Mouse (Mus musculus) mesoderm, embryonic 11.5 days (tissue): Measurements from ENCODE around the gene Zfp101.

ENCODE experiments used
- DNase-seq: peaks from one replicate; pipeline ENCODE4 v3.0.0-alpha.2; 2012; ENCODE audit warnings: low read depth, low spot score

The Zfp101 gene

DNA sequence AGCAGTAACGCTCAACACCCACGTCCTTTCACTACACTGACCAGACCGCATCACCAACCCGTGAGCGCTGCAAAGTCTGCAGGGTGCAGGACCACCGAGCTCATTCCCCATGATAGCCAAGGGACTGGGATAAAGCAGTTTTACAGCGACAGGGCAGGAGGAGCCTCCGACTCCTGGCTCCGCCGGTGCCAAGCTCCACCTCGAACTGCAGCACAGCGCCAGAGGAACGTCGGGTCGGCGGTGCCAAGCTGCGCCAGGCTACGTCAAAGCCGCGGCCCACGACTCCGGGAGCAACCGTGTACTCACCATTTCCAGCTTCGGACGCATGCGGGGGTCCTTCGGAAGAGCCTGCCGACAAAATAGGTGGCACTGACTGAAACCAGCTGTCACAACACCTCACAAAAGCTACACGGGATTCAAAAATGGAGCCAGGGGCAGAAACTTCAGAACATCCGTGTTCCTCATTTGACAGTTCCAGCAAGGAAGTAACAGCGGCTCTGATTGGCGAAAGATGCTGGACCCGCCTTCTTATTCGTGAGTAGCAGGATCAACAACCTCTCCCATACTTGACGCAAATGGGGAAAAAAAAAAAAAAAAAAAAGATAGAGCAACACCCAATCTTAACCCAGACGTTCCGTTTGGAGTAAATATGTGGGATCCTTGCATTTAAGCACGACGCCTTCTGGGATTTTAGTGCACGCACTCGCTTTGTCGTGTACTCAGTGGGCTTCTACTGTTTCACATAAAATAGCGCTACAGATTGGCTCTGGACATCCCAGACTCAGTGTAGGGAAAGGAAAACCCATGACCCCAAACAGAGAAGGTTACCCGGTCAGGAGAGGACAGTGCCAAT is at the start of gene Zfp101:
TSS of gene Zfp101 (minus strand) at position 460 of the 853 bp plus-strand sequence.
- peak; percentile 94 for DNase-seq

DNA sequence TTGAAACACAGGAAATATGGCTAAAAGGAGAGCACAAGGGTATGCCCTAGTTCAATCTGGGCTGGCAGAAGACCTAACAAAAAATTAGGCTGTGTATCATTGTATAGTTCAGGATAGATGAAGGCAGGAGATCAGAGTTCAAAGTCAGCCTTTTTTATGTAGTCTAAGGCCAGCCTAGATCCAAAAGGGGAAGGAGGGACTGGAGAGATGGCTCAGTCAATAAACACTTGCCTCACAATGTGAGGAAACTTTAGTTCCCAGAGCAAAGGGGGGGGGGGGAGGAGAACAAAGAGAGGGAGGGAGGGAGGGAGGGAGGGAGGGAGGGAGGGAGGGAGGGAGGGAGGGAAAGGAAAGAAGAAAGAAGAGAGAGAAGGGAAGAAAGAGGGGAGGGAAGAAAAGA is 46.7 kb upstream of the Zfp101 start:
- no peak for DNase-seq

DNA sequence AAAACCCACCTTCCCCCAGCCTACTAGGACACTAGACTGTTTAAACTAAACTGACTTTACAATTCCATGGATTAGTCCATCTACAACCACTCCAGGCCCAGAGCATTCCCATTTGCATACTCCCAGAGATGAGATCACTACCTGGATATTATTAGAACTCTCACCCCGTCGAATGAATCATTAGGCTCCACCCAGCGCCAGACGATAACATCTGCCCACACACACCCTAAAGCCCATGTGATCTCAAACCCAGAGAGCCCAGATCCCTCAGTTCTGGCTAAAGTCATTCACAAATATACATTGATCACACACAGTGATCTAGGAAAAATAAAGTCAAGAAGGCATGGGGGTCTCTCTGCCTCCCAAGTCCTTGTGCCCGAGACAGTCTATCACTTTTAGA is 45.5 kb upstream of the Zfp101 start:
- no peak for DNase-seq

DNA sequence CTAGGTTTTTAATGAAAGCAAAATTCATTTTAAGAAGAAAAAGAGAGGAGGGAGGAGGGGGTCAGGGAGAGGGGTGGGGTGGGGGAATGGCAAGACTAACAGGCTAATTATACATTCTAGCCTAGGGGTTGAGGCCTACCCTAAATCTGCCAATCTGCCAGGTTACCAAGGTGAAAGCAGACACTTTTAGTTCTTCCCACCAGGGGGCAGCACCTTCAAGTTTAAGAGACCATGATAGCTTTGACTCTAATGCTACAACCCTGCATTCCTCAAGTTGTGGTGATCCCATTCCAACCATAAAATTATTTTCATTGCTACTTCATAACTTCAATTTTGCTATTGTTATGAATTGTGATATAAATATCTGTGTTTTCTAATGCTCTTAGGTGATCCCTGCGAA is 44.7 kb upstream of the Zfp101 start:
- DNase-seq: peak; percentile 82

DNA sequence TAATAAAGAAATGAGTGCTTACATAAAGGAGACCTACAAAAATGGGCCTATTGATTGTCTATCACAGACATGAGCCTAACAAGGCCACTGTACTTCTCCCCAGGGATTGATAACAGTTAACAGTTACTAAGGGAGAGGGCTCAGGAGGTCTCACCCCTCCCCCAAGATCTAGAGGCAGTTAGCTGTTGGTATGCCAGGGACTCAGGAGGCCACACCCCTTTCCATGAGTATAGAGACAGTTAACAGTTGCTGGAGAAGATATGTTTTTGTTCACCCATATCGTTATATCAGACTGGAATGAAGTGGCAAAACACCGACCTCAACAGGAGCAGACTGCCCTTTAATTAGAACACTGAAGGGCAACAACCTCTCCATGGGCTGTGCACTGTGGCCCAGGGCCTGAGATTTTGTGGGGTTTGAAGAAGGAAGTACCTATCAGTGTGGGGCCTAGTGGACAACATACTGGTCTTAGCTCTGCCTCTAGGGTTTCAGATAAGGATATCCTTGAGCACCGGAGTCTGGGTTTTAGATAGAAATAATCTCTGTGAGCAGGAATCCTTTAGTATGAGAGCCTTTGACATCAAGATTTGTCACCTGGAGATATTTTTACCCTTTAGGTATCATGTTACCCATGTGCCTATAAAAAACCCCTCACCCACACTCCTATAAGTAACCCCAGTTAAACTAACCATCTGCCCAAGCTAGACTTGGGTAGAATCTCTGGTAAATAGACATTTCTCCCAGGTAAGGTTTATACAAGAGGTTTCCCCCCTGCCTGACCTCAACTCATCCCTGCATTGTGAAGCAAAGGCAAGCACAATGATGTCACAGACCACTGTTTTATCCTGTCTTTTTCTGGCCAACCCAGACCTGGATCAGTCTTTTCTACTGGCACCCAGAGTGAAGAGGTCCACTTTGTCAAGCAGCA is 37.8 kb upstream of the Zfp101 start, which contains the start of gene Actl9:
TSS of gene Actl9 (plus strand) at position 878 of the 928 bp plus-strand sequence.
- DNase-seq: no peak

DNA sequence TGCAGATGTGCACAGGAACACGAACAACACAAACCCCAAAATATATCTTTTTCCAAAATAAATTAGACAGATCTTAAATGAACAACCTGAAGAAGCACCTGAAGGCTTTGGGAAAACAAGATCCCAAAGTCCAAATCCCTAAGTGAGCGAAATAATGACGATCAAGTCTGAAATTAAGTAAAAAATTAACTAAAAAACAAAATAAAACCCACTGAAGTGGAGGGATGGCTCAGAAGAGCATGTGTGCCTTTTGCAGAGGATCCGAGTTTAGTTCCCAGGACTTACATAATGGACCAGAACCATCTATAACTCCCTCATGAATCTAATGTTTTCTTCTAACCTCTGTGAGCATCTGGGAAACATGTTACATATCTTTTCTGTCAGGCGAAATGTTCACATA is 2.2 kb downstream of the Zfp101 start:
- no peak for DNase-seq

DNA sequence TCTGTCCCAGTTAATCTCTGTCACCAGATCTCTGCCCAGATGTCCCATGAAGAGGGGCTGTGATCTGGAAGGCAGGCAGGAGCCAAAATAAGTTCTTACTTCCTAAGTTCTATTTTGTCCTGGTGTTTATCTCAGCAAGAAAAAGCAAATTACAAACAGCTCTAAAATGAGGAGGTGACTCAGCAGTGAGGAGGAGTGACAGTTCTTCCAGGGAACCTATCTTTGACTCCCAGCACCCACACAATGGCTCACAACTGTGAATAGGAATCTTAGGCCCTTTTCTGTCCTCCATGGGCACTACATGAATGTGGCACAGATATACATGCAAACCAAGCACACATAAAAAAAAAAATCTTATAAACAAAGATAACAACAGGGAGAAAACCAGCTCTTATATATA is 8.7 kb downstream of the Zfp101 start:
- DNase-seq: no peak

DNA sequence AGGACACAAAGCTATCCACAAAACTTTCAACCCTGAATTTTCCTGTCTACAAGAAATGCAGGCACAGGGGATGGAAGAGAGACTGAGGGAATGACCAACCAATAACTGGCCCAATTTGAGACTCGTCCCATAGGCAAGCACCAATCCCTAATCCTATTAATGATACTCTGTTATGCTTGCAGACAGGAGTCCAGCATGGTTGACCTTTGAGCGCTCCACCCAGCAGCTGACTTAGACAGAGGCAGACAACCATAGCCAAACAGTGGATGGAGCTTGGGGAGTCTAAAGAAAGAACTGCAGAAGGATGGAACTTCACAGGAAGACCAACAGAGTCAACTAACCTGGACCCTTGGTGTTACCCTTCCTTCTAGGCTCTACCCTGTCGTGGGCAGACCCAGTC is 21.6 kb downstream of the Zfp101 start:
- DNase-seq: no peak

DNA sequence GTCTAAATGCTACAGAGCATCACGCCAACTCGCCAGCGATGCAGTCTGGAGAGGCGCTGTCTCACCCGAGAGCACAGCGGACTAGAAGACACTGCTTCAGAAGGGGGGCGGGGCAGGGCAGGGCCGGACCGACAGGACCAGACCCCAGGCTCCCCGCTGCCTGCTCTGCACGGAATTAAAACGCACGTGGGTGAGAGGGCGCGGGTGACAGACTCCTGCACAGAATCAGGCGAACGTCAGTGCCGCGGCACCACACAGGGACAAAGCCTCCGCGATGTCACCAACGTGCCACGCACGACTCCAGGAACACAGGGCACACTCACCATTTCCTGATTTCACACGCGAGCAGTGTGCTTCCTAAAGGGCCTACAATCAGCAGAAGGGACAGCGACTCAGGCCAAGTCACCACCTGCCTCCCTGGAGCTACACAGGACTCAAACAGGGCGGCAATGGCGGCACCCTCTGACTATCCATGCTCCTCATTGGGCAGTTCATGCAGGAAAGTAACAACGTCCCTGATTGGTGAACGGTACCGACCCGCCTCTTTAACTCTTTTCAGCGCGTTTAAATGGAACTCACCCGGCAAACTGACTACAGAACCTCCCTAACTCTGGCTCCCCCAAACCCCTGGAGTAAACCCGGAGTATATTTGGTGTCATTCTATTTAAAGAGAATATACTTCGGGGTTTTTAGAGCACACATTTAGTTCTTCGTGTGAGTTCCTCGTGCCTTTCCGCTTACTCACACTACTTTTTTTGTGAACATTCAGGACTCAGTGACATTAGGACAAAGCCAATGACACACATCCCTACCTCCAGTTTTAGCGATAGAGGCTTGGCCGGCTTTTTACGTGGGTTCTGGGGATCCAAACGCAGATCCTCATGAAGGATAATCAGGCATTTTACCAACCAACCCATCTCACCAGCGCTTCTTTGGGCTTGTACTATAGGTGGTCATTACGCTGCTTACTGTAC is 35.7 kb downstream of the Zfp101 start, which contains the start of gene Zfp81:
TSS of gene Zfp81 (minus strand) at position 468 of the 974 bp plus-strand sequence.
- DNase-seq: peak; percentile 90

DNA sequence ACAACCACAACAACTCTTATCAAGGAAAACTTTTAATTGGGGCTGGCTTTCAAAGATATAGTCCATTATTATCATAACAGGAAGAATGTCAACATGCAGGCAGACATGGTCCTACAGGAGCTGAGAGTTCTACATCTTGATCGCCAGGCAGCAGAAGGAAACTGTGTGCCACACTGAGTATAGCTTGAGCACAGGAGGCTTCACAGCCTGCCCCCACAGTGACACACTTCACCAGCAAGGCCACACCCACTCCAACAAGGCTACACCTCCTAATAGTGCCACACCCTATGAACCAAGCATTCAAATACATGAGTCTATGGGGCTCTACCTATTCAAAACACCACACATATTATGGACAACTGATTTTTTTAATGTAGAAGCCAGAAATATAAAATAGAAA is 41.5 kb downstream of the Zfp101 start:
- DNase-seq: no peak
